Mouse (Mus musculus) layer of hippocampus, adult 9-10 months (tissue): ENCODE measurements around the gene Eefsec.

Experiments used
- DNase-seq: peaks from one replicate; pipeline ENCODE4 v3.0.0; 2022; ENCODE audit warnings: low spot score

The Eefsec gene

DNA sequence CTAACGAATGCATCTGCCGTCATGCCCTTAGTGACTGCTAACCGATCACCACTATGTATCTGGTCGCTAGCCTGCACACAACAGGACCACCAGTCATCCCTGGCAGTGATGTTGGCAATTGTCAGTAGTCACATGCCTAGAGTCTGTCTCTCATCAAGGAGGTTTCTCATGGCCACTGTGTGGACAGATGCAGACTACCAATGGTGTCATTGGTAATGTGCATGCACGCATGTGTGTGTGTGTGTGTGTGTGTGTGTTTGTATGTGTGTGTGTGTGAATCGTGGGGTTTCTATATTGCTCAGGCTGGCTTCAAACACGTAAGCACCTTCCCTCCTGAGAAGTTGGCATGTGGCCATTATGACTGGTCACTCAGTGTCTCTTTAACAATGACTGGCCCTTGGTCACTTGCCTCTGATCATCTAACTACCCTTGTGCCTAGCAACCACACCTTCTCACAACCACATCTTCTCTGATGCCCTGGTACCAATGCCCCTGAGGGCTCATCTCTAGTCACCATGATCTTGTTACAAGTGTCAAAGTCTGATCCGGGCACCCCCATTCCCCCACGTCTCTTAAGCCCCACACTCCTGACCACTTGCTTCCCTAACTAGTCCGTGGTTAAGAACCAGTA is 238.8 kb downstream of the Eefsec start:
- no peak for DNase-seq
